Mouse (Mus musculus): ENCODE measurements around the gene Celsr2. TPM values are rescaled to one million over a fixed set of nuclear protein-coding genes. Genes with fewer than 3 reads are reported as not detected.

The Celsr2 gene
- total RNA-seq, 2 experiments from 2014 or later: 0.15 to 0.58 TPM

DNA sequence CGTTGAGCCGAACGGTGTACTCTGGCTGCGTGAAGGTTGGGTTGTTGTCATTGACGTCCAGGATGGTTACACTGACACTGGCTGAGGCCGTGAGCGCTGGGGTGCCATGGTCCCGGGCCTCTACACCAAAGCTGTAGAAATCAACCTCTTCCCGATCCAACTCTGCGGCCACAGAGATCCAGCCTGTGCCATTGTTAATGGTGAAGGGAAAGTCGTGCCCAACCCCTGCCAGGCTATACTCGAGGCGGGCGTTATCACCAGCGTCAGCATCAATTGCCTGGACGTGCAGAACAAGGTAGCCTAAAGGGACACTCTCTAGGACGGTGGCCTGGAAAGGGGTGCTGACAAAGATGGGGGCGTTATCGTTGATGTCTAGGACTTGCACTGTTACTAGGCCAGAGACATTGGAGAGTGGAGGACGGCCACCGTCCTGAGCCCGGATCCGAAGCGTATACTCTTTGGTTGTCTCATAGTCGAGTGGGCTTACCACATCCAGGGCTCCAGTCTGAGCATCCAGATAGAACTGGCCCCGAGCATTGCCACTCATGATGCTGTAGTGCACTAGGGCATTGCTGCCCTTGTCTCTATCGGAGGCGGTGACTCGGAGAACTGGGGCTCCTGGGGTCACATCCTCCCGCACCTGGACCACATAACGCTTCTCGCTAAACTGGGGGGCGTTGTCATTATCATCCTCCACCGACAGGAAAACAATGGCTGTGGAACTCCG lies 1.6 kb downstream of the Celsr2 start:
- no peak for ATAC-seq (replicated peaks; ENCODE audit: poor library complexity, severe bottlenecking)

DNA sequence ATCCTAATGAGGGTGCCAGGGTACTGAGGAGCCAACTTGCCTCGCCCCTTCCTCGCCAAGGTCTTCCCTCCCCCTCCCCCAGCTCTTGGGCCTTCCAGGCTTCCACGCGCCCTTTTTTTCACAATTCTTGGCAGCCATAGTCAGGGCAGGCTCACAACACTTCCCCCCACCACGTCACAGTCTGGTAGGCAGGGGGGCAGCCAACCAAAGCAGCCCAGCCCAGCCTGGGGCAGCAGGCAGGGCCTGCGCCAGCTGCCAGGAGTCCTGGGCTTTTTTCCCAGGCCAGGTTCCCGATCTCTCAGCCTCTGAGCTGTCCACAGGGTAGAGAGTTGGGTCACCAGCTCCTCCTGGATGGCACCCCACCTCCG lies 3.6 kb downstream of the Celsr2 start:
- ATAC-seq (replicated peaks; ENCODE audit: poor library complexity, severe bottlenecking): no peak

DNA sequence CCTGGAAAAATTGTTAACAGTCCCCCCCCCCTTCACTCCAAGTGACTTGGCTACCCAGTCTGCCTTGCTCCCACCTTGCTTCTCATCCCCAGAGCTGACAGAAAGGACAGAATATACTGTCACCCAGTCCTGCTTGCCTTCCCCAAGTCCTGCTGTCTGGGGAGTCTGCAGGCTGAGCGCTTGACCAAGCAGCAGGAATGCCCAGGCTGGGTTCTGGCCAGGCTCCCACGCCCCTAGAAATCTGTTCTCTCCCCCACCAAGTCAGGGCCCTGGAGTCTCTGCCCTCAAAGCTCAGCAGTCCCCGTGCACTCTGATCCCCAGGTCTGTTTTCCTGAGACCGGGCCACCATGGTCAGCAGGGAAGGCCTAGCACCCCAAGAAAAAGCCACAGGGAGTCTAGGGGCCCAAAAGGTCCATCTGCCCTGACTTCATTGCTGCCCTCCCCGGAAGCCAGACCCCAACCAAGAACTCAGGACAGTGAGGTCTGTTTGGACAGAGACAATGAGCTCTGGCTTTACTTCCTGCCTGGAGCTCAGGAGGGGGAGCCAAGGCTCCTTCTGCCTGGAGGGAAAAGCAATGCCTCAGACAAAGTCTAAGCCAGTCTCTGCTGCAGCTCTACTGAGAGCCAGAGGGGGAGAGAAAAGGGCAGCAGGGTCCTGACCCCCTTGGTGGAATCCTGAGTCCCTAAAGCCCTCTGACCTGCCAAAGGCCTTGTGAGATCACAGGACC lies 4.2 kb downstream of the Celsr2 start:
- no peak for ATAC-seq (replicated peaks; ENCODE audit: poor library complexity, severe bottlenecking)

DNA sequence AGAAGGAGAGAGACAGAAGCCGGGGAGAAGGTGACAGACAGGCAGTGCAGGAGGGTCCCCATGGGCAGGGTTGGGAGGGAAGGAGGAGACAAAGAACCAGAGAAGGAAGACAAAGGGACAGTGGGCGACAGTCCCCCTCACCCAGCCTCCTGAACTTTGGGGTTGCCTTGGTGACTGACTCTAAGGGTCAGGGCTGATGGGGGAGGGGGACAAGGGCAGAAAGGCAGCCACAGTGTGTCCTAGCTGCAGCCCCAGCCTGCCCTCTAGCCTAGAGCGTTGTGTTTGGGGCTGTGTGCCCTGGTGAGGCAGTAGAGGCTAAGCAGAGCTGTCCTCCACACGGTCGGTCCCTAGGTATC lies 5.0 kb downstream of the Celsr2 start:
- no peak for ATAC-seq (replicated peaks; ENCODE audit: poor library complexity, severe bottlenecking)

DNA sequence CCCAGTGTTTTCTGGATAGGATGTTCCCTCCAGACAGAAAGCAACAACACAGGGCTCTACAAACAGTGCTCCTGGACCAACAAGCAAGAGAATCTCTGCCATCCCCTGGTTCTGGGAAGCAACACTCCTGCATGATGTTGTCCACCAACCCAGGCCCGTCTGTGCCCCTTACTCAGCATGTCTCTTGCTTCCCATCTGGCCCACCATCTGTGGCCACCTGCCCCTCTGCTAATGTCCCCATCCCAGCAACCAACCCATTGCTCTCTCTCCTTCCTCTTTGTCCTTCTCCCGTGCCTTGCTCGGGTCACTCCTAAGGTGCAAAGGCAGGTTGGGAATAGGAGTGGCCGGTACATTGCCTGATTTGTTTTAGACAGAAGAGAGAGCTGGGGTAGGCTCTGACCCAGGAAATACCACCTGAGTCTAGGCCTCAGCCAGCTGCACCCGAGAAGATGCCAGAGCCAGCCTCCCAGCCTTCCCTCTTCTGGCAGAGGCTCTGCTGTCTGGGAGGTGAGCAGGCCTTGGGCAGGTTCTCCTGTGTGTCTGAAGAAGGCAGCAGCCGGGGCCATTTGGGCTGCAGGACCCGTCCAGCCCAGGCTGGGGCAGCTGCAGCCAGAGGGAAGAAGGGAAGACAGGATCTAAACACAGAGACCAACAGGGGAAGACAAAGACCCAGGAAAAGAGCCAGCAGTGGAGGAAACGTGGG lies 5.5 kb downstream of the Celsr2 start:
- ATAC-seq (replicated peaks; ENCODE audit: poor library complexity, severe bottlenecking): no peak

DNA sequence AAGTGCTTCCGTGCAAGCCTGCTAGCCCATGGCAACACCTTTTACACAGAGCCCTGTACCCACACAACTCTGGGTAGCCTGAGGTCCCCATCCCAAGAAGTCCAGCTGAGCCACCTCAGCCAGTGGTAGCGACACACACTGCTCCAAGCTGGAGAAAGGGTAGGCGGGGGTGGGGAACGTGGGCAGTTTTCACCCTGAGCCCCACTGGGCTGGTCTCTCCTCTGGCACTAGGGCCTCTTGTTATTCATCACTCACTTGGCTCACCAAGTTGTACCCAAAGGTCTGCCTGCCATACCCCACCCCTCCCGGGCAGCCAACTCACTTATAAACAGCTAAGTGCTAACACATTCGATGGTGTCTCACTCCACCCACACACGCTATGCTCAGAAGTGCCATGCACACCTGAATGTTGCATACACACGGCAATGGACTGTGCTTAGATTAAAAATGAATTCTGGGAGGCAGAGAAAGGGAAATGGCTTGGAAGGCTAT lies 6.8 kb downstream of the Celsr2 start:
- no peak for ATAC-seq (replicated peaks; ENCODE audit: poor library complexity, severe bottlenecking)

DNA sequence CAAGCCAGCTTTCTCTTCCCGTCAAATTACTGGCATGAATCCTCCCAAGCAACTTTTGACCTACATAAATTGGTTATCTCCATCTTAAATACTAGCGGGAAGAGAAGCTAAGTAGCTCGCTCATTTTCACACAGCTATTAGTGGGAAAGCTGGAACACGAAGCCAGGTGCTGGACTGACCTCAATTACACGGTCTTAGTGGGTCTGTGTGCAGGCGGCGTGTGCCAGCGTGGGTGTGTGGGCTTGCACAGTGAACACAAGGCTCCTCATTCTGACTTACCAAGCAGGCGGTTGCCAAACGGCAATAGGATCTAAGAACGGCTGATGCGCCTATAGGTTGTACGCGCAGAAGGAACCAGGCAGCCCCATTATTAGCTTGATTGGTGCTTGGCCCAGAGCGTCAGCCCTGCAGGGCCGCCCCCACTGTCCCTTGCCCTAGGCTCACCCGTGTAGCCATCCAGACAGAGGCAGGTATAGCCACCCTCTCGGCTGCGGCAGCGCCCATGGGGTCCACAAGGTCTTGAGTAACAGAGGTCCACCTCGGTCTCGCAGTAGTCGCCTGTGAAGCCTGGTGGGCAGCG lies 9.0 kb downstream of the Celsr2 start:
- ATAC-seq (replicated peaks; ENCODE audit: poor library complexity, severe bottlenecking): no peak

DNA sequence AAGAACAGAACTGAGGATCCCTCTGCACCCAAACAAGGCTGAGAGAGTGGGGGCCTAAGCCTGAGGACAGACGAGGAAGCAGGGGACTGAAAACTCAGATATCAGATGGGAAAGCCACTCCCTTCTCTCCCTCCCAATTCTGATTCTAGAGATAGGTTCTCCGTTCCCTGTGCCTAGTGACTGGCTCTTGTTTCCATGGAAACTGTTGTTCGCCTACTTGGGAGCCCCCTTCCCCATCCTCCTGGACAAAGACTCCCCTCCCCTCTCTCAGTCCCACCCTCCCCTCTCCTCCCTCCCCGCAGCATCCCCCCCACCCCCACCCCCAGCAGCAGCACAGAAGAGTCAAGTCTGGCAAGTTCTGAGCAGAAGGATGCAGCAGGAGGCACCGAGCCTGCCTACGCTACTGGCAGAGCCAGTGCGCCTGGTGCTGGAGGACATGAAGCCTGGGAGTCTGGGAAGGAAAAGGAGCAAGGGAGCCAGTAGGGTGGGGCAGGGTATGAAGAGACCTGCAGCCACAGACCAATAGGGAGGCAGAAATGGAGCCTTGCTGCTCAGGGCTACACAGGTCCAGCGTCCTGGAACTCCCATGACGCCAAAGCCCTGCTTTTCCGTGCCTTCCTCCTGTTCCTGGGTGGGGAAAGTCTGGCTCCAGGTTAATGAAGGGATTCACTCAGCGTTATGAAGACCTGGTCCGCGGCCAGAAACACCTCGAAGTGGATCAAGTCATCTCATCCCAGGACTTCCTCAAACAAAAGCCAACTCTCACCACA lies 9.6 kb downstream of the Celsr2 start:
- ATAC-seq (replicated peaks; ENCODE audit: poor library complexity, severe bottlenecking): no peak

DNA sequence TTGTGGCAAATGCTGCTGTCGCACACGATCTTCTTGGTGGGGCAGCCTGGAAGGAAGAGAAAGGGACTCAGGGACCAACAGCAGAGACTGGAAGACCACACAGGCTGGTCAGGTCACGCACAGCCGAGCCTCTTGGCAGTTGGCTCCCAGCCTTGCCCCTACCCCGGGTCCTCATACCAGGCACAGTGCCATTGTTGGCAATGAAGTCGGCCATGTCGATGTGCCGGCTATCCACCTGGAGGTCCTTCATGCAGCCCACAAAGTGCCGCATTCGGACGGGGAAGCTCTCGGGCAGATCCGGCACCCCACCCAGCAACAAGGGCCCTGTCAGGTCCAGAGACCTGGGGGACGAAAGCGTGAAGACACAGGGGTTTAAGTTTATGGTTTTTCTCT lies 12.8 kb downstream of the Celsr2 start:
- no peak for ATAC-seq (replicated peaks; ENCODE audit: poor library complexity, severe bottlenecking)

DNA sequence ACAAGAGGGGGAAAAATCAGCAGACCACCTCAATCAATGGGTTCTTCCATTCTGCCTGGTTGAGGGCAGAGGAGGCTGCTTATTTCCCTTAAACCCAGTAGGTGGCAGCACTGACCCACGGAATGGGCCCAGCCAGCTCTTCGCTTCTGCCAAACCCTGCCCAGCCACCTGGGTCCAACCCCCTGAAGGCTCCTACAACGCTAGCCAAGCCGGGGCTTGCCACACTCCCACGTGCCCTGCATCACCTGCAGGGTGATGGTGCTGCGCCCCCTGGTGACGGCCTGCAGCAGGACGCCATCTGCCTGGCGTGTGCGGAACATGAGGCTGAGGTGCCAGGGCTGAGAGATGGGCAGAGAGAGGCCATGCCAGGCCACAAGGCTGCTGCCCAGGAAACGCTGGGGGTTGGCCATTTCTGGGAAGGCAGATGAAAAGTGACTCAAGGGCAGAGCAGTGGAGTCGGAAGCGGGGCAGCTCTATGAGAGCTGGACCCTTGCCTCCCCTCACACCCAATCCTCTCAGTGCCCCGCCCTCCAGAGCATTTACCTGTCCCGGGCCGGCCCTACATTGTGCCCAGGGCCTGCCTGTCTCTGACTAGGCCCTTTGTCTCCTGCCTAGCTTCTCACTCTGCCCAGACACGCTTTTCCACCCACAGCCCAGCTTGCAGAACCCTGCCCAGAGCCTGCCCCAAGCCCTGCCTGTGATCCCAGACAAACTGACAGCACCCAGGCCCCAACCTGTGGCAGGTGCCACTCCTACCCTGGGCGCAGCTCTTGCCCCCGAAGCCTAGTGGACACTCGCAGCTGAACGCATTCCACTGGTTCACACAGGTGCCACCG lies 13.4 kb downstream of the Celsr2 start:
- peak; percentile 97 for ATAC-seq (replicated peaks; ENCODE audit: poor library complexity, severe bottlenecking)

DNA sequence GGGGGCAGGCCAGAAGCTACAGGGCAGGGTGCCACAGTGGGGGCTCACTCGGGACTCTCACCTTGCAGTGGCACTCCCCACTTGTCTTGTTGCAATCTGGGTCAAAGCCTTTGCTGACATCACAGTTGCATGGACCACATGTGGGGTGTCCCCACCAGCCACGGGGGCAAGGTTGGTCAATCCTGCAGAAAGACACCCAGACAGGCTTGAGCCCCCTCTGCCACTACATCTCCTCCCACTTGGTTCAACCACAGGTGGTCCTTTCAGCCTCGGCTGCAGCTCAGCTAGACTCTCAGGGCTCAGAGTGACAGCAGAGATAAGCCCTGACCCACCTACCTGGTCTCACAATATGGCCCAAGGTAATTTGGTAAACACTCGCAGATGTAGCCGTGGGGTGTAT lies 14.9 kb downstream of the Celsr2 start:
- ATAC-seq (replicated peaks; ENCODE audit: poor library complexity, severe bottlenecking): no peak

DNA sequence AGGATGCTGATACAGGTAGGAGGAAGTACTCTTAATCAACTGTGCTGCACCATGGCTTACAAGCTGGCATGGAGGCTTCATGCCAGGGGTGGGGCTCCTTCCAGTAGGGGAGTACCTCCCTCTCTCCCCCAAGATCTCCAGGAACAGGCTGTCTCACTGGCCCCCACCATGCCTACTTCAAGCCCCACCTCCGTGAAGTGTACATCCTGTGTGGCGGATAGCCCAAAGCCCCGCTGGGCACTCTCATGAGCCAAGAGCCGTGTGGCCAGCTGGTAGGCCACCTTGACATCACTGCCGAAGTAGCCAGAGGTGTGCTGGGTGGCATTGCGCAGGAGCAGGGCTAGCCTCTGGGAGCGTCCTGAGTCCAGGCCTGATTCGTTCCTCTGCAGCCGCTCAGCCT lies 17.1 kb downstream of the Celsr2 start:
- no peak for ATAC-seq (replicated peaks; ENCODE audit: poor library complexity, severe bottlenecking)

DNA sequence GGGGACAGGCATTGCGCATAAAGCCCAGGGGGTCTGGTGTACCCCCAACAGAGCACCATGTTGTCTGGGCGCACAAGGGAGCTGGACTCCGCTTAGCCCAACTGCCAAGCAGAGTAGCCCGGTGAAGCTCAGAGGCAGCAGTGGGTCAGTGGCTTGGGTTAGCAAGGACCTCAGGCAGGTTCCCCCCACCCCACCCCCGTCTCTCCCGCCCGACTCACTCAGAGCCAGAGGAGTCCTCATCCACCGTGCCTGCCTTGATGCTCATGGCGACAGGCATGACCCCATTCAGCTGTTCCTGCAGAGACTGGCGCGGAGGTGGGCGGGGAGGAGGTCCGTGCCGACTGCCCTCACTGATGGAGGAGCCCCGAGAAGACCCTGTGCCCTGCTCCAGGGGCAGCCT lies 22.6 kb downstream of the Celsr2 start:
- no peak for ATAC-seq (replicated peaks; ENCODE audit: poor library complexity, severe bottlenecking)

DNA sequence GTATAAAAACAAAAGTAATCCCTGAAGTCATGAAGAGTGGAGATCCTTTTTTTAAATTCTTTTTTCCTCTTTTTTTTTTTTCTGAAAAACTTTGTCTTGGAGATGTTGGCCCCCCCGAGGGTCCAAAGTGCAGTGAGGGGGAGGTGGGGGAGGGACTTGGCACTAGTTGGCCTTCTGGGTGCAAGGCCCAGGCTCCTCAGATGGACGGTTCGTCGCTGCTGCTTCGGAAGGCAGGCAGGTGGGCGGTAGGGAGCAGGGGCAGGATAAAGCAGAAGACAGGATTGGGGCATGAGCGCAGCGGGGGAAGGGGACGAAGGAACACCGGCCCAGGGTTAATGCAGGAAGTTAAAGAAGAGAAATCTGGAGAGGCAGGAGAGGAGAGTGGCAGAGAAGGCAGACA lies 23.1 kb downstream of the Celsr2 start:
- no peak for ATAC-seq (replicated peaks; ENCODE audit: poor library complexity, severe bottlenecking)

DNA sequence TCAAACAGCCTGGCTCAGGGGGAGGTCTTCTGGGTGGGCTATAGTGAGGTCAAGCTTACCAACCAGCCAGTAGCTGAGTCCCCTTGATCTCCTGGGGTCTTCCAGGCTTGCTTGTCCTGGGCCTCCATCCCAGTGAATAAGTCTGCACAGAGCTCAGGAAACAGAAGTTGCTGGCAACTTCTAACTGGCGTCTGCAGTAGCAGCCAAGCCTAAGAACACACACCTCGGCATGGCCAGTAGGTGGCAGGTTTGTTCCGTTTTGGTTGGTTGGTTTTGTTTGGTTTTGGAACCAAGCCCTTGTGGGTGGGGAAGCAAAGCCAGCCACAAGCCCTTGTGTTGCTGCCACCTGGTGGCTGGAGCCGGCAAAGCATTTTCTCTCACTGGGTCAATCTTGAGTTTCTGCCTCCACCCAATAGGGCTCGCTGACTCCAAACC lies 26.2 kb downstream of the Celsr2 start:
- peak; percentile 99 for ATAC-seq (replicated peaks; ENCODE audit: poor library complexity, severe bottlenecking)

DNA sequence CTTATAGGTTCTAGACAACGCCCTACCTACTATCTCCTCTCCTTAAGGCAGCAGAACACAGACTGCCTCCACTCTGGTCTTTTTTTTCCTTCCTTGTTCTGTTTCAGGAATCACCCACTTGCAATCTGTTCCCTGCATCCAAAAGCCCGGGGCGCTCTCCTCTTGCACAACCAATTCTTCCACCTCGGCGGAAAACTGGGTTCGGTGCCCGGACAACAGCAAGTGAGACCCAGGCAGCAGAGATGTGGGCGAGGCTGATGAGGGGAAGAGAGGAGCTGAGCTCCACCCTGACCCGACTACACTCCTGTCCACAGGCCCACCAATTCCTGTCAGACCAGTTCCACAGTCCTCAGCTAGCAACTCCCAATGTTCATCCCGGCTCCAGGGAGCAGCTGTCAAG lies 29.2 kb downstream of the Celsr2 start:
- no peak for ATAC-seq (replicated peaks; ENCODE audit: poor library complexity, severe bottlenecking)

DNA sequence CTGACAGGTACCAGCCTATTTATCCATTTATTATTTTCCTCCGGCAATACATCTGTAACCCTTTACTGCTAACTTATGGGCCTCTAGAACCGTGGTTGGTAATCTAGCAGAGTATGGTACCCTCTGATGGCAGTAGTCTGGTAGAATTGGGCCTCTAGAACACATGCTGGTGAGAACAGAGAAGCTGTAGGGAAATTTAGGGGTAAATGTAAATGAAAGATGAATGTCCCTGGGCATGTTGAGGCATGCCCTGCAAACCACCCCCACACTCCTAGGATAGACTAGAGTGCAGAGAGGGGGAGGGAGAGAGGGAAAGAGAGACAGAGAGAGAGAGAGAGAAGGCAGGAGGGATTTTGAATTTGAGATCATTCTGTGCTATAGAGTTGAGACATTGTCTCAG lies 30.9 kb downstream of the Celsr2 start:
- no peak for ATAC-seq (replicated peaks; ENCODE audit: poor library complexity, severe bottlenecking)

DNA sequence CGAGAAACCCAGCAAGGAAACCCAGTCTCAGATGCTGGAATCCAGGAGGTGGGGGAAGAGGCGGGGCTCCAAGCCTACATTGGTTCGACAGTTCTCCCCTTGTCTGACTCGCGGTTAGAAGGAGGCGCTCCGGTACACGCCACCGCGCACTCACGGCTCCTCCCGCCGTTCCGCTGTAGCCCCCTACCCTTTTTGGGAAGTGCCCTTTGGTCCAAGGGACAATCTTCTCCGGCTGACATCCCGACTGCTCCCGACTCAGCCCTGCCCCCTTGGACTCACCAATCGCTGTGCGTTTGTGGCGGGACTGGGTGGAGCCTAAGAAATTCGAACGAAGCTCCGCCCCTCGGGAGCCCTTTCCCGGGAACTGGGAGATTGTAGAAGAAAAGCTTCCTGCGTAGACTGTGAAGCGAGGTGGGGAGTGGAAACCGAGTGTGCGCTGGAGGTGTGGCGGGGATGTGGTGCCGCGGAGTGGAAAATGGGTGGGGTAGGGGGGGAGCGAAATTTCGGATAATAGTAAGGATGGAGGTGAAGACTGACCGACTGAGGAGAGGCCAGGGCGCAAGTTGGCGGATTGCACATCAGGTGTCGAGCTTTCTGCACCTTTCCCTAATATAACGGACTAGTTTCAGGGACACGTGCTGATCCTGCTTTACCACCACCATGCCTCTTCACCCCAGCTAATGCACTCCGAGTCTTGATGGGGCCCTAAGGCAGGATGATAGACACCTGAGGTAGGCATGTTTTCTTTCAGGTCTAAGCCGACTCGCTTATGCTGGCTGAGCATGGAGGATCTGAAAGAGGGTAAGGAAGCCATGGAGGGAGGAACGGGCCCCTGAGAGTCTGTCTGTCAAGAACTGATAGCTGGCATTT lies 31.6 kb downstream of the Celsr2 start, which contains the start of gene Psrc1:
Gene Psrc1 (plus strand): TSS at position 355 of the 870 bp plus-strand sequence.
- ATAC-seq (replicated peaks; ENCODE audit: poor library complexity, severe bottlenecking): peak; percentile 74

Data from granulocyte monocyte progenitor cell, adult 5-6 weeks (primary cell).